Mouse (Mus musculus) bone marrow macrophage, adult 2 months (primary cell): Measurements from ENCODE around the gene Tshz2.

Source experiments
- CTCF ChIP-seq: IDR thresholded peaks from 2 replicates; pipeline ENCODE4 v1.5.1; 2012; ENCODE audit warnings: low read depth, mild to moderate bottlenecking, low read length, moderate library complexity
- POLR2A ChIP-seq: IDR thresholded peaks from 2 replicates; pipeline ENCODE4 v1.6.1; 2012; ENCODE audit warnings: mild to moderate bottlenecking, low read depth, low read length, borderline replicate concordance

DNA sequence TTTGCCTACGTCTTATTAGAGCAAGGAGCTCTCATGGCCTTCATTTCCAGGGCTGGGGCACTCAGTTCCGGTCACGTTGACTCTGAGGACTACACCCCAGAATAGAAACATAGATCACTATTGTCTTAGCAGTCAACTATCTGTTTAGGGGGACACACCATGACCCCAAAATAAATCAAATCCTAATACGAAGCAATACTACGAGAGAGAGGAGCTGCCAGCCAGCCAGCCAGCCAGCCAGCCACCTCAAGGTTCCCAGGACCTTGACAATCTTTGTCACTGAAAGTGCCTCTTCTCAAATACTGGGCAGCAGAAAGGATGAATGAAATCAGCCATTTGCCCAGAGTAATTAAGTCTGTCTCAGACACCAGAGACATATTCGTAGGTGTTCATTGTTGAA is 393.1 kb downstream of the Tshz2 start:
- TF ChIP-seq CTCF (no peak), POLR2A (no peak)
